Mouse (Mus musculus) left cerebral cortex, postnatal 25 days (tissue): ENCODE data around the gene Cadm1. TPM values are rescaled to one million over a fixed set of nuclear protein-coding genes. Genes with fewer than 3 reads are reported as not detected.

ENCODE experiments used
- DNase-seq, 2 experiments: peaks; one replicate each; pipeline ENCODE4 v3.0.0; 2022; ENCODE audit warnings: low spot score in 2 of 2, mixed read lengths in 1 of 2
- intact Hi-C: fragments of 180-260 bp; cut with DNase I; formaldehyde crosslinking; loops from one replicate; pipeline ENCODE4 v1.15.1; 2025
- total RNA-seq, 2 experiments: library from RNA; stranded (reverse); gene quantifications; 2 replicates each; pipeline ENCODE4 v1.2.3; 2021

The Cadm1 gene
- total RNA-seq, 2 experiments from 2014 or later = 214 to 251 TPM

- DNase-seq = no peak
- intact Hi-C loops = no loop called here
These were observed 15.3 kb downstream of the Cadm1 start for GRCm38 (mm10) chr9:47545245-47545644.

DNA sequence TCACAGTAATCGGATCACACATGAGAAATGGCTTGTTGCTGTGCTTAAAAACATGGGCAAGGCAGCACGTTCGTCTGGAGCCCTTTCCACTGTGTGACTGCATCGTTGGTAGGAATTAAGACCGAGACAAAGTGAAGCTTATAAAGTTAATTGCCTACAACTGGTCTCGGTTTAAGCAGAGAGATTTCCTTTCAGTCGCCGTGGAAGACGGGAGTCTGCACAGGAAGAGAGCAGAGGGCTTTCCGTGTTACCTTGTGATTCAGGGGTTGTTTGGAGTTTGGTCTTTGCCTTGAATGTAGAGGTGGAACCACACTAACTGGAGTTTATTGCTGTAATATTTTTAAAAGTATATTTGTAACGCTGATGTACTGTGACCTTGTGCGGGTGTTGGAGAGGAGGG is 15.7 kb downstream of the Cadm1 start:
- intact Hi-C loops = no loop called here
- no peak for DNase-seq

DNA sequence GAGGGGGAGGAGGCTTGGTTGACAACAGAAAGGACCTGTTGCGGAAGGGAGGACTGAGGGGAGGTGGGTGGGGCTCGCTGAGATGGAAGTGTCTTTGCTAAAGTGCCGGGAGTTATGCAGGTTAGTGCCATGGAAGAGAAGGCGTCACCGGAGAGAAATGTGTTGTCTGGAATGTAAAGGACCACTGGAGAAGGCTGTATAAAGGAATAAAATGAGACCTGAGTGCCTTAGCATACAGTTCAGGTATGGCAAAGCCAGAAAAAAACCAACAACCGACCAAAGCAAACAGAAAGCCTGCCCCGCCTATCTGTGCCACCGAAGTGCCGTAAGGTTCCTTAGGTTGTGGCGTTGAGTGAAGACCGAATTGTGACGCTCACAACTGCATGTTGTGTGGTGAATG is 18.4 kb downstream of the Cadm1 start:
- intact Hi-C loops = no loop called here
- no peak for DNase-seq

DNA sequence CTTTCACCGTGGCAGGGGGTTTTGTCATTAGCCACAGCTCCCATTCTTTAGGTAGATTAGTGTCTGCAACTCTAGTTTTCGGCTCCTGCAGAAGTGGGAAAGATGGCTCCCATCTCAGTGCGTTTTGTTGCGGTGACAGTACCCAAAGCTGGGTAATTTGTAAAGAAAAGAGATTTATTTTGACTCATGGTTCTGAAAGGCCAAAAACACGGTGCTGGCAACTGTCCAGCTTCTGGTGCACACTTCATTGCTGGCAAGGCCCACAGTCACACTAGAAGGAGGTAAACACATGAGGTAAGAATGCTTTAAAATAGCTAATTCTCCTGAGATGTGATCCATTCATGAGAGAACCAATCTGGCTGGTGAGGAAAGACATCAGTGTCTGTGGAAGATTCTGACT is 18.9 kb downstream of the Cadm1 start:
- intact Hi-C loops = no loop called here

GRCm38 (mm10) chr9:47552960-47553575 is 23.1 kb downstream of the Cadm1 start:
- DNase-seq = no peak
- intact Hi-C loops = no loop called here

More for the DNA sequence above, 18.9 kb downstream of the Cadm1 start:
- DNase-seq = no peak

- no peak for DNase-seq
- intact Hi-C loops = no loop called here
These were observed 30.8 kb downstream of the Cadm1 start for GRCm38 (mm10) chr9:47560726-47561125.

DNA sequence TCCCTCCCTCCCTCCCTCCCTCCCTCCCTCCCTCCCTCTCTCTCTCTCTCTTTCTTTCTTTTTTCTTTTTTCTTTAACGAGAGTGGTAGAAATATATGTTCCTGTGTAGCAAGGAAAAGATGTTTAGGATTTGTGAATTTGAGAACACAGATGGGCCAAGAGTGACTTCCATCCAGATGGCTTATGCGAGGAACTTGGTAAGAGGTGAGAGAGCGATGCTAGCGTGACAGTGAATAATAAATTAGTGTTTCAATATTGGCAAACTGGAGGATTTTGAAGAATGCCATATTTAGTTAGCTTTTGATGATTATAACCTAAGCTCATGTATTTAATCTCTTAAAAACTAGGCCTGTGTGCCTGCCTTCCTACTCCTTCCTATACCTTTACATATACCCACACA is 31.6 kb downstream of the Cadm1 start:
- intact Hi-C loops = no loop called here
- DNase-seq = peak in 1 of 2 experiments; percentile 26

DNA sequence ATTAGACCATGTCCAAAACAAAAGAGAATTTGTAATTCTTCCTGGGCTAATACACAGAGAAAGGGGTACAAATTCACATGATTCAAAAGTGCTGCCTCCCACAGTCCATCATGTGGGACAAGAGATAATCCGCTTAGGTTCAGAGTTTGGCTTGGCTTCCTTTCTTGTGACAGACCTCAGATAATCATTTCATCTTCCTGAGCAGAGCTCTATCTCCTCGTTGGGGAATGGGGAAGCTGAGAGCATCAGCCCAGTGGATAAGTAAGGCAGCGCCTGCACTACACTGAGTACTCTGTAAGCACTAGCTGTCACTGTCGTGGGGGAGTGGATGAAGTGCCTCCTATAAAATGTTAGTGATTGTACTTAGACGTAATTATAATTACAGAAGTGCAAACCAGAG is 35.1 kb downstream of the Cadm1 start:
- intact Hi-C loops = no loop called here
- DNase-seq = no peak

DNA sequence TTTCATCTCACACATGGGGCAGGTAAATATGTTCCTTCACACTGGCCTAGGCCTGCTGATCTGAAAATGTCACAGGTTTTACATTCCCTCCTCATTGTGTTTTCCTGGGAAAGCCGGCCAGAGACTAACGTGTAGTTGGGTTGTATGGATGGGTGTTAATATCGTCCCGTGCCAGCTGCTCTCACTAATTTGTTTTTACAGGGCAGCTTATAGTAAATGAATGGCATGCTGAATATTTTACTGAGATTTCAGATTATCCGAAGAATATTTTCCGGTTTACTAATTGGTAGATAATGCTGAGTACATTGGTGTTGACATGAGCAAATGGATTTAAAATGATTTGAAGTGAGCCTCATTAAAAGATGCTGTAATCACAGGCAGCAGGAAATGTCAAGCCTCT is 37.9 kb downstream of the Cadm1 start:
- no peak for DNase-seq
- intact Hi-C loops = no loop called here

- intact Hi-C loops = no loop called here
- no peak for DNase-seq
These were observed 40.2 kb downstream of the Cadm1 start for GRCm38 (mm10) chr9:47570184-47570583.

DNA sequence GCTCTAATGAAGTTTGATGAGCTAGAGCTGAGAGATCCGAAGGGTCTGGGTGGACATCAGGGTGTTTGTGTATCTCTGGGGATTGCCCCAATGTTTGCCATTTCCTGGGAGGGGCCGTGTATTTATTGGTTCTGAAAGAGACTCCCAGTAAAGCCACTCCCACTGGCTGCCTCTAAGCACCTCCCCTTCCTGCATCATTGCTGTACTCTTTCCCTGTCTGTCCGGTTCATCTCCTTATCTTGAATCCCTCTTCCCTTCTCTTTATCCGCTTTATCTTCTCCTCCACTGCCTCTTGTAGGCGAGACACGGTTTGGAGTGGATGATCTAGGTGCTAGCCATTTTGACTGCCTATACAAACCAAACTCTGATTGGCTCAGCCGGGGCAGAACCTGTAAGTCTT is 41.5 kb downstream of the Cadm1 start:
- intact Hi-C loops = no loop called here
- DNase-seq = no peak

GRCm38 (mm10) chr9:47572132-47572531 is 42.2 kb downstream of the Cadm1 start:
- DNase-seq = no peak
- intact Hi-C loops = no loop called here

DNA sequence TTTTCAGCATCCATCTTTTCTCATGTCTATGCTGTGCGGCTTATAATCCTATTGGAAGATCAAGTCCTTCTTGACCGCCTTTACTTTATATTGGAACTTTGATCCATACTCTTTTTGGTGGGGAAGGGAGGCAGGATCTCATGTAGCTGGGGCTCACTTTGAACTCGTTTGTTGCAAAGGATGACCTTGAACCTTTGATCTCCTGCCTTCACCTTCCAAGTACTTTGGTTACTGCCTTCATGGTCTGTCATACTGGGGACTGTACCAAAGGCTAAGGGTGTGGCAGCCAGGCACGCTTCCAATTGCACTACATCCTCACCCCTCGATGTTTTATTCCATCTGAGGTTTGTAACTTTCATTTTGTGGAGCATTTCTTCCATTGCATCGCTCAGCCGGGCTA is 43.5 kb downstream of the Cadm1 start:
- intact Hi-C loops = no loop called here

DNA sequence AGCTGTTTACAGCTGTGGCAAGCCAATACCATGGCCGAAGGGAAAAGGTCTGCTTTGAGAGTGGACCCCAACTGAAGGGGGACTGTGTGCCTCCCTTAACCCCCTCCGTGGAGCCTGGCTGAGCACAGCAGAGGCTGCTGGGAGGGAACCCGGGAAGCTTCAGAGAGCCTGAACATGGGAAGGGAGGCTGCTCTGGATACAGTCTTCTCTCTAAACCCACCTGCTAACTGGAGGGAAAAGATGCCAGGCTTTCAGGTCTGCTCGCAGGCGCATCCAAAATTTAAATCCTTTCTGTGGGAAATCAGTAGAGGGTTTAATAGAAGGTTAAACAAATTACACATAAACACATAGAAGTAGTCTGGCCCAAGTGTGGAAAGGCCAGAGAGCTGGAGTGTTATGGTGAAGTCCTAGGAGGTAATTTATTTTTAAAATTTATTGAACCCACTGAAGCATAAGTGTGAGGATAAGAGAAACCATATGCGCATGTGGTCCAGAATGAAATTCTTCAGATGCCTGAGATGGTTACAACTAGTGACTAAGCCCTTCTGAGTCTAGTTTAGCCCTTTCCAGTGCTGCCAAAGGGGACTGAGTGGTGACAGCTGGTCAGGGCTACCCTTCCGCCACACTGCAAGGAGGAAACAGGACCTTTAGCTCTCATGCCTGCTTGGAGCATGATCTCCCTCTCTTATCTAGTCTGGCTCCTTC is 44.9 kb downstream of the Cadm1 start:
- intact Hi-C loops = no loop called here
- DNase-seq = no peak

More for the DNA sequence above, 43.5 kb downstream of the Cadm1 start:
- DNase-seq = no peak

GRCm38 (mm10) chr9:47575764-47576163 is 45.8 kb downstream of the Cadm1 start:
- no peak for DNase-seq
- intact Hi-C loops = no loop called here

DNA sequence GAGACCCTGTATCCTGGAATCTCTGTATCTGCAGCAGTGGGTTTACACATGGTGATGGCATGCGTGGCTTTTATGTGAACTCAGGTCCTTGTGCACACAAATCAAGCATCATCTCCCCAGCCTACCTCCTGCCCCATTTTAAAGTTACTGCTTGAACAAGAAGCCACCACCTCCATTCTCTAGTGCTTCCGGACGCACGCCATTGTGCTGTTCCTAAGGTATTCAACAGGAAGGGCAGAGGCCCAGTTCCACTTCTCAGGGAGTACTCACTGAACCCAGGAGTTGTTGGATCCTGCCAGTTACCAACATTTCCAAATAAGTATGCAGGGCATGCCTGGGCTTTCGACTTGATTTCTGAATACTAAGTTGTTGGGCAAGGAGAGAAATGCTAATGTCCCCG is 49.5 kb downstream of the Cadm1 start:
- intact Hi-C loops = no loop called here
- peak in 1 of 2 experiments; percentile 18 for DNase-seq

DNA sequence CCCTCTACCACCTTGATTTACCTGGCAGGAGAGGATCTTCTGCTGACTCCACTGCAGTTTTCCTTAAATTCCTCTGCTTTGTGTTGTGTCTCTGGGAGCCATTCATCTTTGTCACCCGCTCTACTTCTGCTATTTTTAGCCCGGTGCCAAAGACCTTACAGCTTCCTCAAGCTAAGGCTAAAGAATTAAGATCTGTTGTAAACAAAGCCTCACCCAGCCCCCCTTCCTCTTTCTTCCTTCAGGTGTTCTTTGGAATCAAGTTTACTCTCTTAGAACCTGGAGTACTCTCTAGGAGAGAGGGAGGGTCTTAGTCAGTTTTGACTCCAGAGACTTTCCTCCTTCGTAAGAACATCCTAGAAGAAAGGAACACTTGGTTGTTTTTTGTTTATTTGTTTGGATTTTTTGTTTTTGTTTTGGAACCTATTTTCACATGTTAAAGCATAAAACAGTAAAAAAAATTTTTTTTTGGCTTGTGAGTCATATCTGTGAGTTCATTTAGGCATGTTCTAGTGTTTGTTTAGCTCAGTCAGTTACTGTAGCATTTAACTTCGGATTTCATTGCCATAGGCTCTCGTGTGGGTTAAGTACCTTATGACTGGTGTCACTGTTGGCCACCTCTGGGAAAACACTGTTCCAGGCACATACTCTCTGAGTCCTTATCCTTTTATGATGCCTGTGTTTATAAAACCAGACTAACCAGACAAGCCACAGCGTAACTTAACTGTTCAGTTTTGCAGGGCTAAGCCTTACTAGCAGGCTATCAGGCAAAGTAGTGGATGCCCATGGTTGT is 51.8 kb downstream of the Cadm1 start:
- intact Hi-C loops = no loop called here
- no peak for DNase-seq

DNA sequence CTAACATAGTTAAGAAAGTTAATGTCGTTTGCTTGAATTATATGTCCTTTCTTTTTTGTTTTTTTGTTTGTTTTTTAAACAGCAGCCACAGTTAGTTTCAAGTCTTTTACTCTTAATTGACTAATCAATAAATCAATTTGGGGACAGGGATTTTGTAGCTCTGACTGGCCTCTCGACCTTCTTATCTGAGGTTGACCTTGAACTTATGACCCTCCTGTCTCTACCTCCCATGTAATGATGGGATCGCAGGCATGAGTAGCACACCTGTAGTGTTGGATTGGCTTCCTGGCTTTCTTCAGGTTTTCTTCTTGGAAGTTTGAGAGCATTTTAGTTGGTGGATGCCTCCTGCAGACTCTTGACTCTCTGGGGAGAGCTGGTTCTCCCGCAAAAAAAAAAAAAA is 53.3 kb downstream of the Cadm1 start:
- intact Hi-C loops = no loop called here
- no peak for DNase-seq

DNA sequence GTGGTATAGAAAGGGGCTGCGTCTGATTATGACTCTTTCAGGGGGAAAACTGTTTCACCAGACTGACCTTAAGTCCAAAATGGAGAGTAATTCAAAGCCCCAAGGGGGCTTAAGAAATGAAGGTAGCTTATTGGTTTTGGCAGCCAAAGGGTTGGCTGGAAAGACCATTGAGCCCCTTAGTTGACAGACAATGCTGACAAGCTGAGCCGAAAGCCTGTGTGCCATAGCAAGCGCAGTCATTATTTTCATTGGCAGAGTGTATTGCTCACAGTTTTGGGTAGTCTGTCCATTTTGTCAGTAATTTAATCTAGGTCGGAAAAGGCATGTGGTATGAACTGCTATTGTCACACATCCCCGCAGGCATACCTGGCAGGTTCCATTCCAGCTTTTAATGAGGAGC is 56.2 kb downstream of the Cadm1 start:
- DNase-seq = no peak
- intact Hi-C loops = loop anchor here (5.0 kb wide), 2 partner anchors 54 to 111 kb away; partner anchors contain the start of gene Cadm1

GRCm38 (mm10) chr9:47586839-47587238 is 56.9 kb downstream of the Cadm1 start:
- peak in 1 of 2 experiments; percentile 43 for DNase-seq
- intact Hi-C loops = loop anchor here (5.0 kb wide), 2 partner anchors 55 to 110 kb away; partner anchors contain the start of gene Cadm1
